Mouse (Mus musculus): ENCODE results near the gene Tnfrsf8. TPM values are rescaled to one million over a fixed set of nuclear protein-coding genes. Genes with fewer than 3 reads are reported as not detected.
A peak's percentile ranks its signal among the peaks of the same experiment; 100 is the strongest.
"Not testable (repeated sequence)": the region's sequence is repeated elsewhere in the genome, so short reads cannot be mapped to it uniquely, and the experiment has no call there.

Tnfrsf8 gene
- polyA plus RNA-seq, 1 experiment from 2014 or later = not detected

DNA sequence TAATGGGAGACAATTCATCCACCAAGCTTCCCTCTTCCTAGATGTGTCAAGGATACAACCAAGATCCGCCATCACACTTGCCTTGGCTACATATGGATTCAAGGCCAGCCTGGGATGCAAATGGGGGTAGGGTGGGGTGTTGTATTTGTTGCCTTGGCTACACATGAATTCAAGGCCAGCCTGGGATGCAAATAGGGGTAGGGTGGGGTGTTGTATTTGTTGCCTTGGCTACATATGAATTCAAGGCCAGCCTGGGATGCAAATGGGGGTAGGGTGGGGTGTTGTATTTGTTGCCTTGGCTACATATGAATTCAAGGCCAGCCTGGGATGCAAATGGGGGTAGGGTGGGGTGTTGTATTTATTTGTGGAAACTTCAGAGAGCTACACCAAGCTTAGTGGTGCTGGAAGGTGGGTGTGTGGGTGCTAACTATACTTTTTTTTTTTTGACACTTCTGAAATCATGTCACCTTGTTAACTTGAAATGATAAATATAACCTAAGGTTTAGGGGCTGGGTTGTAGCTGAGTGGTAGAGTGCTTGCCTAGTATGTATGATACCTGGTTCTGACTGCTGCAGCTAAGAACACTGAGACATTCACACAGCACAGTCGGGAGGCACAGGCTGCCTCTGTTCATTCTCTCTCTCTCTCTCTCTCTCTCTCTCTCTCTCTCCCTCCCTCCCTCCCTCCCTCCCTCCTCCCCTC, 9.2 kb downstream of the Tnfrsf8 start:
- 47% methylated on average over 2 of the region's 2 CpGs for WGBS
- not testable (repeated sequence) for H3K36me3 ChIP-seq; H3K9ac ChIP-seq (replicated peaks); H3K9me3 ChIP-seq; H3K4me3 ChIP-seq; H3K4me2 ChIP-seq (replicated peaks); H3K27me3 ChIP-seq; H3K4me1 ChIP-seq; H3K27ac ChIP-seq (replicated peaks)
- peak; percentile 50; the same call in 1 of the 2 replicates for ATAC-seq (ENCODE audit: low FRiP score, low read depth)

DNA sequence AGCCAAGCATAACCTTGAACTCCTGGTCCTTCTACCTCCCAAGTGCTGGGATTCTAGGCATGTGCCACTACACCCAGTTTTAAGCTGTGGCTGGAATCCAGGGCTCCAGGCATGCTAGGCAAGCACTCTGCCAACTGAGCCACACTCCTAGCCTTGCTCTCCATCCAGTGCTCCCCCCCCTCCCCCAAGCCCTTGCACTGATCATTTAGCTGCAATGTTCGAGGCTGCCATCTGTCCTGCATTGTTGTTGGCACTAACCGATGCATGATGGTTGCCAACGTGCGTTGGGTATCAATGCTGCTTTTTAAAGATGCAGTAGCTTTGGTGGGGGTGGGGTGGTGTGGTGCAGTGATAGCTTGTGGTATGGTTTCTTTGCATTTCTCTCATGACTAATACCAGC, 10.9 kb downstream of the Tnfrsf8 start:
- H3K4me1 ChIP-seq = no peaks in the 10 kb centered on the region
- H3K4me2 ChIP-seq (replicated peaks) = no peak overlapping the region
- ATAC-seq (ENCODE audit: low FRiP score, low read depth) = no peak
- H3K27ac ChIP-seq (replicated peaks) = no peak overlapping the region
- no peaks in the 10 kb centered on the region for H3K36me3 ChIP-seq
- 79% methylated on average over 4 of the region's 4 CpGs for whole genome bisulfite sequencing
- no peaks in the 10 kb centered on the region for H3K9me3 ChIP-seq
- H3K27me3 ChIP-seq = no peaks in the 10 kb centered on the region
- no peak overlapping the region for H3K9ac ChIP-seq (replicated peaks)
- H3K4me3 ChIP-seq = no peak overlapping the region

DNA sequence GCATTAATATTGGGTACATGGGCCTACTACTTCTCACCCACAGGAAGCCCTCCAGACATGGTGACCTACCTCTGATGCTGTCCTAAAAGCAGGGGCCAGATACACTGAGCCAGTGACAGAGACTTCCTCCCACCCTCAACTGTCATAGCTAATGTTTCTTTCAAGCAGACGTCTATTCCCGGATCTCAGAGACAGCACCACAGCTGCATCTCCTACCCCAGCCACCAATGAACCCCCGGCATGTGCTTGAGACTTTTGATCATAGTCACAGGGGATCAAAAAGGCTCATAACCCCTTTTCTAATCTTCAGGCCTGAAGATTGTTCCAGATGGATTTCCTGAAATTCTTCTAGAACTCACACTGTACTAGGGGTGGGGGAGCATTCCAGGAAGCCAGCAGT, 12.9 kb downstream of the Tnfrsf8 start:
- H3K9me3 ChIP-seq = no peaks in the 10 kb centered on the region
- H3K36me3 ChIP-seq = no peaks in the 10 kb centered on the region
- no peak overlapping the region for H3K27ac ChIP-seq (replicated peaks)
- no peak overlapping the region for H3K4me3 ChIP-seq
- no peak for ATAC-seq (ENCODE audit: low FRiP score, low read depth)
- H3K9ac ChIP-seq (replicated peaks) = no peak overlapping the region
- H3K27me3 ChIP-seq = no peaks in the 10 kb centered on the region
- H3K4me1 ChIP-seq = no peaks in the 10 kb centered on the region
- H3K4me2 ChIP-seq (replicated peaks) = no peak overlapping the region
- 83% methylated on average over 3 of the region's 3 CpGs for WGBS

DNA sequence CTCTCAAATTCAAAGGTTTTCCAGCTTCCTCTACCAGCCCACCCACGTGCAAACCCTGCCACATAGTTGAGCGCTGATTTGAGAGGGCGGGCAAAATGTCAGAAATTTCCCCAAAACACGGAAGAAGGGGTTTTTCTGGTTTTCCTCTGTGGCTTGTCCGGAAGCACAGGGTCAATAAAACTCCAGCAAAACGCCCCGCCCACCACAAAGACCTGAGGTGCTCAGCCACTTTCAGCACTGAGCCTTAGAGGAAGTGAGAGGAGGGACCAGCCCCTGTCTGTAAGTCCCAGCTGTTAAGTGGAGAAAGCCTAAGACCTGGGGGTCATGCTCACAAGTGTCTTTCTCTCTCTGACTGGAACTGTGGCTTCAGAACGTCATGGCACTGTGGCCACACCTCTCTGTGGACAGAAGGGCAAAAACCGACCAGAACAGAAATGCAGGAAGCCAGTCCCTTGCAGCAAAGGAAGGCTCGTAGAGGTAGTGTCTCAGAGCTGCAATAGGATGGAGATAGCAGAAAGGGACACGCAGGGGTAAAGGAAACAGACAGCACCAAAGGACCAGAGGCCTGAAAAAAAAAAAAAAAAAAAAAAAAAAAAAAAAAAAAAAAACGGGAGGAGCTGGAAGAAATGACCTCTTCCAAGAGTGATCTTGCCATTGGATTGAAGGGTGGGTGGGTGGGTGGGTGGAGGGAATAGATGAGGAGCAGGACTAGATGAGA, 14.6 kb downstream of the Tnfrsf8 start:
- no peak overlapping the region for H3K27ac ChIP-seq (replicated peaks)
- H3K36me3 ChIP-seq = no peaks in the 10 kb centered on the region
- H3K4me3 ChIP-seq = no peak overlapping the region
- no peak overlapping the region for H3K9ac ChIP-seq (replicated peaks)
- ATAC-seq (ENCODE audit: low FRiP score, low read depth) = no peak
- no peaks in the 10 kb centered on the region for H3K9me3 ChIP-seq
- 75% methylated on average over 11 of the region's 12 CpGs for WGBS
- H3K4me2 ChIP-seq (replicated peaks) = no peak overlapping the region
- no peaks in the 10 kb centered on the region for H3K4me1 ChIP-seq
- no peaks in the 10 kb centered on the region for H3K27me3 ChIP-seq

DNA sequence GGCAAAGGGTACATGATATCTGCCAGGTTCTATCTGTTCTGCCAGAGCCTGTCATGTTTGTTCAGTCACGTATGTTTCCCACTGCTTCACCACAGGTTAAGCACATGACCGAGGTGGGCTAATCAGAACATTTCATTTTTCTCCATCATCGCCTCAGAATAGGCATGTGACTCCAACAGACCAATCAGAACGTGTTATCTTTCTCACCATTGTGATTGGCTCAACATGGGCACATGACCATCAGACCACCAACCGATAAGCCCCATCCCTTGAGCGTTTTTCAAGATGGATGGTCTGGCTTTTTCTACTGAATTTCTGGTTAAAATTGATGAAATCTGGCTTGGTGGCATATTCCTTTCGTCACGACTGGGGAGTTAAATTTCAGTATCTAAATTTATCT, 15.6 kb downstream of the Tnfrsf8 start:
- H3K4me2 ChIP-seq (replicated peaks) = no peak overlapping the region
- no peaks in the 10 kb centered on the region for H3K27me3 ChIP-seq
- no peak overlapping the region for H3K27ac ChIP-seq (replicated peaks)
- 91% methylated on average over 8 of the region's 8 CpGs for WGBS
- no peaks in the 10 kb centered on the region for H3K36me3 ChIP-seq
- H3K4me3 ChIP-seq = no peak overlapping the region
- no peaks in the 10 kb centered on the region for H3K4me1 ChIP-seq
- no peak for ATAC-seq (ENCODE audit: low FRiP score, low read depth)
- no peaks in the 10 kb centered on the region for H3K9me3 ChIP-seq
- no peak overlapping the region for H3K9ac ChIP-seq (replicated peaks)

DNA sequence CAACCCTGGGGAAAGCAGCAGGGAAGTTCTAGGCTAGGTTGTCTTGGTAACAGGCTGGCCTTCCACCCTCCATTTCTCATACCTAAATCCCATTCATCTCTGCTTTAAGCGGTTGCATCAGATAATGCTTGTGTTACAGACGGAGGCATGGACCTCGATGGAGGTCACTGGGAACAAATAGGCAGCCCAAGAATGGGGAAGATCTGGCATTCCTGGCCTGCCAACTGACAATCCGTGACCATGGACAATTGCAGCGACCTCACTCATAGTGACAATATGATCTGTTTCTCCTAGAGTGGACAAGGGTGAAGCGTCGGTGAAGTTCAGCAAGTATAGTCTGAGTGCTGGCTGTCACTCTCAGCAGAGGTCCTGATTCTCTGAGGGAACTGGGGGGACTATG, 16.1 kb downstream of the Tnfrsf8 start:
- no peak for ATAC-seq (ENCODE audit: low FRiP score, low read depth)
- Histone ChIP-seq H3K4me2 (replicated peaks) (no peak overlapping the region), H3K27ac (replicated peaks) (no peak overlapping the region), H3K9me3 (no peaks in the 10 kb centered on the region), H3K4me1 (no peaks in the 10 kb centered on the region), H3K4me3 (no peak overlapping the region), H3K9ac (replicated peaks) (no peak overlapping the region), H3K36me3 (no peaks in the 10 kb centered on the region), H3K27me3 (no peaks in the 10 kb centered on the region)
- 87% methylated on average over 7 of the region's 7 CpGs for WGBS

GRCm38 (mm10) chr4:145295589-145296300, 19.2 kb downstream of the Tnfrsf8 start:
- H3K9ac ChIP-seq (replicated peaks) = no peak overlapping the region
- H3K27me3 ChIP-seq = no peaks in the 10 kb centered on the region
- H3K4me3 ChIP-seq = no peak overlapping the region
- H3K9me3 ChIP-seq = no peaks in the 10 kb centered on the region
- H3K4me2 ChIP-seq (replicated peaks) = no peak overlapping the region
- no peak for ATAC-seq (ENCODE audit: low FRiP score, low read depth)
- no peak overlapping the region for H3K27ac ChIP-seq (replicated peaks)
- 53% methylated on average over 5 of the region's 5 CpGs for WGBS
- H3K36me3 ChIP-seq = no peaks in the 10 kb centered on the region
- H3K4me1 ChIP-seq = no peaks in the 10 kb centered on the region

- no peaks in the 10 kb centered on the region for H3K36me3 ChIP-seq
- WGBS = 84% methylated on average over 5 of the region's 5 CpGs
- ATAC-seq (ENCODE audit: low FRiP score, low read depth) = no peak
These were observed 20.4 kb downstream of the Tnfrsf8 start for GRCm38 (mm10) chr4:145294588-145294987.

GRCm38 (mm10) chr4:145286369-145287120, 28.4 kb downstream of the Tnfrsf8 start:
- Histone ChIP-seq H3K27ac (replicated peaks) (no peak overlapping the region), H3K4me1 (no peaks in the 10 kb centered on the region), H3K4me2 (replicated peaks) (no peak overlapping the region), H3K36me3 (no peaks in the 10 kb centered on the region), H3K4me3 (no peak overlapping the region), H3K9me3 (no peaks in the 10 kb centered on the region), H3K9ac (replicated peaks) (no peak overlapping the region), H3K27me3 (no peaks in the 10 kb centered on the region)
- 55% methylated on average over 4 of the region's 4 CpGs for WGBS
- ATAC-seq (ENCODE audit: low FRiP score, low read depth) = peak; percentile 75

More at GRCm38 (mm10) chr4:145294588-145294987, 20.4 kb downstream of the Tnfrsf8 start:
- no peak overlapping the region for H3K9ac ChIP-seq (replicated peaks)
- H3K27ac ChIP-seq (replicated peaks) = no peak overlapping the region
- no peaks in the 10 kb centered on the region for H3K27me3 ChIP-seq
- no peak overlapping the region for H3K4me3 ChIP-seq
- H3K4me2 ChIP-seq (replicated peaks) = no peak overlapping the region
- H3K9me3 ChIP-seq = no peaks in the 10 kb centered on the region
- H3K4me1 ChIP-seq = no peaks in the 10 kb centered on the region

- H3K4me2 ChIP-seq (replicated peaks) = no peak overlapping the region
- no peaks in the 10 kb centered on the region for H3K4me1 ChIP-seq
- 95% methylated on average over 4 of the region's 4 CpGs for WGBS
- ATAC-seq (ENCODE audit: low FRiP score, low read depth) = no peak
- no peaks in the 10 kb centered on the region for H3K9me3 ChIP-seq
- H3K4me3 ChIP-seq = no peak overlapping the region
- no peak overlapping the region for H3K9ac ChIP-seq (replicated peaks)
- H3K27me3 ChIP-seq = no peaks in the 10 kb centered on the region
- H3K36me3 ChIP-seq = no peaks in the 10 kb centered on the region
- no peak overlapping the region for H3K27ac ChIP-seq (replicated peaks)
These were observed 30.3 kb downstream of the Tnfrsf8 start for GRCm38 (mm10) chr4:145284675-145285074.

DNA sequence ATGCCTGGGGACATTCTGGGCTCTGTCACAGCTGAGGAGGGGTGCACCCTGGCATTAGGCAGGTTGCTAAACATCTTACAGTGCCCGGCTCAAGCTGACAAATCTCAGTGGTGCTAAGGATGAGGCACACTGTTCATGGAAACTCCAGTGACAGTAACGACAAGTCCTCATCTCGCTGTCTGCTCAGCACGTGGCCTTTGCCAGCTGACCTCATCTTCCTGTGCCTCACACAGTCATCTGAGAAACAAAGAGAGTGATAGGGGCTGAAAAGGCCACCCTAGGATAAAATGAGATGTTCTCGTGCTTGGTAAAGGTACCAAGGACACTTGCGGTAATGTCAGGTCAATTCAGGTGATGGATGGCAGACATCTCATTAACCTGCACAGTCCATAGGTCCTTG, 31.5 kb downstream of the Tnfrsf8 start:
- no peak overlapping the region for H3K27ac ChIP-seq (replicated peaks)
- H3K9ac ChIP-seq (replicated peaks) = no peak overlapping the region
- no peaks in the 10 kb centered on the region for H3K36me3 ChIP-seq
- H3K9me3 ChIP-seq = no peaks in the 10 kb centered on the region
- H3K4me1 ChIP-seq = no peaks in the 10 kb centered on the region
- no peak overlapping the region for H3K4me2 ChIP-seq (replicated peaks)
- H3K27me3 ChIP-seq = no peaks in the 10 kb centered on the region
- WGBS = 81% methylated on average over 6 of the region's 6 CpGs
- H3K4me3 ChIP-seq = no peak overlapping the region
- no peak for ATAC-seq (ENCODE audit: low FRiP score, low read depth)

GRCm38 (mm10) chr4:145280966-145281365, 34.0 kb downstream of the Tnfrsf8 start:
- H3K4me1 ChIP-seq = no peaks in the 10 kb centered on the region
- no peak overlapping the region for H3K4me3 ChIP-seq
- ATAC-seq (ENCODE audit: low FRiP score, low read depth) = no peak
- WGBS = 84% methylated on average over 6 of the region's 6 CpGs
- no peak overlapping the region for H3K27ac ChIP-seq (replicated peaks)
- H3K27me3 ChIP-seq = no peaks in the 10 kb centered on the region
- H3K9ac ChIP-seq (replicated peaks) = no peak overlapping the region
- H3K9me3 ChIP-seq = no peaks in the 10 kb centered on the region
- H3K4me2 ChIP-seq (replicated peaks) = no peak overlapping the region
- no peaks in the 10 kb centered on the region for H3K36me3 ChIP-seq
